Mouse (Mus musculus) hindlimb bud, embryonic 11.5 days (tissue): ENCODE results near the gene Tcp11l2.

Experiments used
- DNase-seq: peaks from one replicate; pipeline ENCODE4 v3.0.0-alpha.2; 2012; ENCODE audit warnings: low read depth, low spot score; ENCODE audit errors: extremely low spot score

Gene Tcp11l2

DNA sequence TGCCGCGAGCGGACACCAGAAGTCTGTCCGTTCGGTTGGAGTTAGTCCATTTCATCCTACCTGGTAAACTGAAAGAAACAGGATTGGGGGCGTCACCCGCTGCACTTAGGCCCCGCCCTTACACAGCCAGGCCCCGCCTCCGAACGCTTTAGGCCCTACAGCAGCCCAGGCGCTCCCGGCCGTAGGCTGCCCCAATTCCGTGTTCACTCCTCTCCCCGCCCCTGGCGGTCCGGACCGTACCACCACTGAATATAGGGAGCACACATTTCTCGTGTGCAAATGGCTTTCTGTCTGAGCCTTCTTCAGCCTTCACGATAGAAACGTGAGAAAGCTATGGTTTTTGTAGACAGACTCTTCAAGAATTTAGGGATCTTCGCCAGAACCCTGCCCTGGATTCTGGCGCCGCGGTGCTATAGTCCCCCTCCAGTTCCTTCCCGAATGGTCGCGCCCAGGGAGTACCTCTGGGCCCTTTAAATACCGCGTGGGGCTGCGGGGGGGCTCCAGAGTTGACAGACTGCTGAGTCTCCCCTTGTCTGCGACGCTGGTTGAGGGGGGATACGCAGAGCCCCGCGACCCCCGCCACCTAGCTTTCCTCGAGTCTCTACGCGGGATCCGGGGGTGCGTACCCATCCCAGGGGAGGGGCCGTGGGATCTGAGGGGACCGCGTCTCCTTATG is at the start of gene Tcp11l2:
TSS of gene Tcp11l2 (plus strand) at position 232 of the 676 bp plus-strand sequence.
- peak; percentile 77 for DNase-seq

DNA sequence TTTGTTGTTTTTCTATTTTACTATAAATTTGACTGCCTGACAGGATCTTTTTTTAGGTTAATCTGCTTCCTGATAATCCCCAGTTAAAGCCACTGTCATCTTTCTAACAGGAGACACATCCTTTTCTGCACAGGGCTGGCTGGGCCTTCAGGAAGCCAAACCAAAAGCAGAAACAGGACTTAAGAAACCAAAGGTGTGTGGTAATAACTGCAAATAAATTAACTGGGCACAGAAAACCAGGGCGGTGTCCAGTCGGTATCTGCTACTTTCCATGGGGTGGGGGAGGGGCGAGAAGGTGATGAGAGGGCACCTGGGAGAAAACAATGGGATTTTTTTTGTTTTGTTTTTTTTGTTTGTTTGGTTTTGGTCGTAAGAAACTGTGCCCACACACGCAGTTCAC is 49.4 kb upstream of the Tcp11l2 start:
- no peak for DNase-seq

DNA sequence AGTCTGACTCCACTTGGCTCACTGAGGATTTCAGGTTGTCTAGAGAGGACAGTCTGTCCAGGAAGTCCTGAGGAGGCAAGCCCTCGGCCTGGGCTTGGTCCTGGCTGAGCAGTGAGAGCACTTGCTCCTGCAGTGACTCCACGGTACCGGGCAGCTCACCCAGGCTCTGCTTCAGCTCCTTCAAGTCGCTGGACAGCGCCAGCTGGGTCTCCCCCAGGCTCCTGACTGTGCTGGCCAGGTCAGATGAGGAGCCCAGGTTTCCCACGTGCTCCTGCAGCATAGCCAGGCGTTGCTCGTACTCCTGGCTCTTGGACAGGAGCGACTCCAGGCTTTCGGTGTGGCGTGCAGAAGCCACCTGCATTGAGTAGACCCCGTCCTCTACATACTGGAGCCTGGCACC is 48.8 kb upstream of the Tcp11l2 start:
- DNase-seq = no peak

DNA sequence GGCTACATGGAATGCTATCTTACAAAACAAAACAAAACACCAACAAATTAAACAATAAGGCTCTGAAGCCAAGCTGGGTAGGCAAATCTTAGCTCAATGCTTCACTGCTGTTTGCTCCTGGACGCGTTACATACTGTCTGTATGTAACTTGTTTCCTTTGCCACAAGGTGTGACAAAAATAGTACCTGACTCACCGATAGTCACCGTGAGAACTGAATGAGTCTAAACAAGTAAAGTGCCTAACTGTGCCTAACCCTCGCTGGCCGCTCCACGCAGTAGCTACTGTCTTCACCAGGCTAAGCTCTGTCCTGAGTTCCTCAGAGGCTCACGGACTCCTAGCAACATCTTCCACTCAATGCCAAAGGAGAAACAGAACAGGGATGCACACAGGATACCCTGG is 46.0 kb upstream of the Tcp11l2 start:
- DNase-seq = no peak

DNA sequence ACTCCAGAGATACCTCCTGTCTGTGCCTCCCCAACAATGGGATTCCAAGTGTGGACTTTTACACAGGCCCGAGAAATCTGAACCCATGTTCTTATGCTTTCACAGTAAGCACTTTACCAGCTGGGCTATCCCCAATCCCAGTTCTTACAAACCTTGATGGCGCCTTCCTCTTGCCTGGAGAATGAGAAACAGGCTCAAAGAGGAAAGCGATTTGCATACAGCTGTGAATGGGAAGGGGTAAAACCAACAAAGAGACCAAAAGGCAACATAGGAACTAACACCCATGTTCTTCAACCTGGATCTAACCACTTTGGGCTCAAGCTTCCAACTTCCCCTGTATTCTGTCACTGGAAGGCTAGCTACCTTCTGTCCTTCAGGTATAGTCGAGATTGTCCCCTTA is 44.9 kb upstream of the Tcp11l2 start:
- no peak for DNase-seq

DNA sequence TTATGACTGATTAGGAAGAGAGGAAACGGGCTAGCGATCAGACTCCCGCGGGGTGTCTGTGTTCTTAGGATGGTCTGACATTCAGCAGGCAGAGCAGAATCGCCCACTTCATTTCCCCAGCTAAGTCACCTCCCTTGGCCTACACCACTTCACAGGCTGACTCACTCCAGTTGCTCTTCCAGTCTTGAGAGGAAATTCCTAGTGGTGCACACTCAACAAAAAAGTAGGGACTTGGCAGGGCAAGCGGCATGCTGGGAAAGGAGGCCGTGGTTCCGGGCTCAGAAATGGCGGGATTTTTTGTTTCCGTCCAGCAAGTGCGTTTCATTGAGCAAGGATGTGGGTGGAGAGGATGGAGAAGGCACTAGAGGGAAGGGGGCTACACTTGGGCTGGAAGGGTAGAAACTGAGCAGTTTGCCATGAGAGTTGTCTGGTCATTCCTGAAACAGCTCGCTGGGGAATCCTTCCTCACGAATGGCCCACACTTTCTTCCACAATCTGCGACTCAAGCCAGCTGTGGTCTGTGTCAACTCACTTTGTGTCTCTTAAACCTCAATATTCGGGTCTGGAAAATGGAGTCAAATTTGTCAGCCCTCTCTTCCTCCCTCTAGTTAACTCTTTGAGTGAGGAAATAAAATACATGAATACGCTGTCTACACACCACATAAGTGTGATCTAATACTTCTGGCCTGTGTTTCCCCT is 44.1 kb upstream of the Tcp11l2 start:
- no peak for DNase-seq

DNA sequence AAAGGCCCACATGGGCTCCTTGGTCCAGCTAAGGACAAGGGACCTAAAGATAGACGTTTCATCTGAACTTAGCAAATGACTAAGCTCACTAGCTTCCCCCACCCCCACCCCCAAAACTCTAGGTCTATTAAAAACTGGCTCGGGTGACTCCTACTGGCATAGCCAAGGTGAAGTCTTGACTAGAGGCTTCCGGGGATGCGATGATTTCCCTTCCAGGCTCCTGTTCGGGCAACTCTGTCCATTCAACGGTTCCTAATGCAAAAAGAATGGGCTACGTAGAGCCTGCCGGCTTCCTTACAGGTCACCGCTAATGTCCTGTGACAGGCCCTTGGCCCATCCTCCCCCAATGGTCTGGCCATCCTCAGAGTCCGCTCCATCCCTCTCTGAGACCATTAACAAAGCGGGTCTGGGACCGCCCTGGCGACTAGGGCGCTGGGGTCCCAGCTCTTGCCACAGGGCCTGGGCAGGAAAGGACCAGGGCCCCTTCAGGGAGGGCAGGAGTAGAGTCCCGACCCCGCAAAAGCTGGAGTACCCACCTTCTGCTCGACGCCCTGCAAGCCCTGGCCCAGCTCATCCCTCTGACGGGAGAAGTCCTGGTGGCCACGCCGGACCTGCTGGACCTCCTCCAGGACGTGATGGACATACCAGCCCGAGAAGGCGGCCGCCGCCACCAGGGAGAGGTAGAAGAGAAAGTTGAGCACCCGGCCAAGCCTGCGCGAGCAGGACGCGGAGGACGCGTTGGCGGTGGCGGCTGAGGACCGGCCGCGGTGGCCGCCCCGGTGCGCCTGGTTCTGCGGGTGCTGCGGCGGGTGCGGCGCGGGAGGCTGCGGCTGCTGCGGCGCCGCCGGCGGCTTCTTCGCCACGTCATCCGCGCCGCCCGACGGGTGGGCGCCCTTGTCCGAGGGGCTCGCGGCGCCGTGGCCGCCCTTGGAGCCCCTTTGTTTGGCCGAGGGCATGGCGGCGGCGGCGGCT is 43.2 kb upstream of the Tcp11l2 start:
- DNase-seq = no peak

DNA sequence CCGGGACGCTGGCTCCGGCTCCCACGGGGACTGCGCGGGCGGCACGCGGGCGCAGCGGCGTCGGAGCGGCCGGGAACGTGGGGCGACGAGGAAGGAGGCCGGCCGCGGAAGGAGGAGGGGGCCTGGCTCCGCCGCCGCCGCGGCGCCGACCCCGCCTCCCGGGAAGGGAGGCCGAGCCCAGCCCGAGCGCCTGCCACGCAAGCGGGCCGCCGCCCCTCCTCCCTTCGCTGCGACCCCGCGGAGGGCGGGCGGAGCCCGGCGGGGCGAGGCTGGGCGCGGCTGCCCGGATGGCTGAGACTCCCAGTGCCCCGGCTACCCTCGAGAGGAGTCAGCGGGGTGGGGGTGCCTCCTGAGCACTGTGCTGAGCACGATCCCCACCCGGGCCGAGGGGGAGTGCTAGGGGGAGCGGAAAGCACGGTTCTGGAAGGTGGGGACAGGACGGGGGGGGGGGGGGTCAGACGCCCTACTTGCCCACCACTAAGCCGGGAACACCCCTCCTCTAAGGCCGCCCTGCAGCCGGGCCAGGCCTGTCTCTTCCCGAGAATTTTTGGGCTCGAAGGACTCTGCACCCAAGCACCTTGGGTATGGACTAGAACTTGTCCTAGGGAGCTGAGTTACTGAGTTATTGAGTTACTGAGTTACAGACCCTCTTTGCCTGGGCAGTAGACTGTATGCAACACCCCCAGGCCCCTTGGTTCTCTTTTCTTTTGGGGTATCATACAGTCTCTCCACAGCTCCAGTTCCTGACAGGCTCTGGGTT is 42.3 kb upstream of the Tcp11l2 start, which contains the start of gene Ckap4:
TSS of gene Ckap4 (minus strand) at position 151 of the 760 bp plus-strand sequence.
- no peak for DNase-seq

DNA sequence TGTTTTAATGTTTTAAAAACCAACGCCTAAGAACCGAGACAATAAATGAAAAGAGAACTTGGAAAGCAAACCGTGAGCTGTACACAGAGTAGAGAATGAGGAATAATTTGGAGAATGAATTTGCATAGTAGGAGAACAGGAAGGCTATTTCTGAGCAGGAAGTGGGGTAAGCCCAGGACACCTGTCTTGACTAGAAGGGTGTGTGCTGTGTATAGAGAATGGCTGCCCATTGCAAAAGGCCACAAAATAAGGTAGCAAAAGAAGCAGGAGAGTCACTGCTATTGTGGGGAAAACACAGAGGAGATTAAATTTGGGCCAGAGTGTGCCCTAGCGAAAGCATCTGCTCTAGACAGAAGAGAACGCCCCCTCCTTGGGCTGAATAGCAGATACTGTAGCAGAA is 41.0 kb upstream of the Tcp11l2 start:
- DNase-seq = no peak

DNA sequence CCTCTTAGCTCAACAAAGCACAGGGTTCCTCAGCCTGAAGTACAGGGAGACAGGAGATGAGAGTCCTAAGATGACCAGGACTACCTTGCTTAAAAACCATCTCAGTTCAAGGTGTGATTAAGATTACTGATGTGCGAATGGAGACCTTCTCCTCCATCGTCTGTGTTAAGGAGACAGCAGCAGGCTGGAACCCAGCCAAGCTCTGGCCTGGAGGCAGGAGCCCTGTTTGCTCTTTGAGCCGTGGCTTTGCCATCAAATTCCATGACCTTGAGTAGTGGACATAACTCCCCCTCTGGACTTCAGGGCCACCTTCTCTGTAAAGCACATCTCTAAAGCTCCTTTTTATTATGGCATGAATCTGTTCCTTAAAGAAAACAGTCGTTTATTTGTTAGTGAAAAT is 40.6 kb upstream of the Tcp11l2 start:
- no peak for DNase-seq

DNA sequence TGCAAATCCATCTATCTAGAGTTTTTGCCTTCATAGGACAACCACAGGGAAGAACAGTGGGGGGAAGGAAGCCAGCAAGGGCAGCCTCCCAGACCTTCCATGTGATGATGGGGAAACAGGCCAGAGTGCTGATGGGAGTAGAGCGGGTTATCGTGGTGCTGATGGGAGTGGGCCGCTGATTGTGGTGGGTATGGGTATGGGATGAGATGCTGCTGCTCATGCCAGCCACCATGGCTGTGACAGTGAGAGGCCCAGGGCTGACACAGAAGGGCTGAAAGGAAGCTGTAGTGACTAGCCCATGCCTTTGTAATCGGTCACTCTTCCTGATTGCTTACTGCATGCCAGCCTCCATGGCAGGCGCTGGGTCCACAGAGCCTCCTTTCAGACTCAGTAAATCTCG is 36.8 kb upstream of the Tcp11l2 start:
- no peak for DNase-seq

DNA sequence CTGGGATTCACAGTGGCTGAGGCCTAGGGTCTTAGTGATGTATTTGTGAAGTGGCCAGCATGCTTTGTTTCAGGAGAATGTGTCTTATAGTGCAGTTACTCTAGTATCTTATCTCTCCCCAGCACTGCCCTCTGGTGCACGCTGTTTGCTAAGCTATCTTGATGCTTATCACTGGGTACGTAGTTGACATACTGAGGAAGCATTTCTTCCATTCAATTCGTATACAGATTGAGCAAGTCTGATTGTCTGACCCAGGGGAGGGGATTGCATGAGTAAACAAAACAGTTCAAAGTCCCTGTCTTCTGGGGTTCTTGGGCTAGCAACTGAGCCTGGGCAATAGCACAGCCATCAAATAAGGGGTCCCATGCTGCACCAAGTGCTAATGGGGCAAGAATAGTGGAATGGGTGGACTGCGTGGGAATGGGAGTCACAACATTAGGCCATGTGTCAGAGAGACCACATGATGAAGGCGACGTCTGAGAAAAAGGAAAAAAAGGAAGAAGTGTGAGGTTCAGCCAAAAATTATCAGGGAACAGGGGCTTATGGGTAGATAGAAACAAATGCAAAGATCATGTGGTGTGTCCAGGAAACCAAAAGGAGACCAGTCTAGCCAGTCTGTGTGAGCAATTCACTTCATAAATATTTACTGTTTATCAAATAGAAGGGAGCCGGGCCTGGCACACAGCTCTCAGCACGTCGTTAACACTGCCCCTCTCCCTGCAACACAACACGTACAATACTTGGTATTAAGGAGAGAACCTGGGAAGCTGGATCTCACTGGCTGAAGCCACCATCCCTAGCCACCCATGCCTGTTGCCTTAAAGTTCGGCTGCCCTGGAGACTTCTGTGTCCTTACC is 33.4 kb upstream of the Tcp11l2 start:
- no peak for DNase-seq

DNA sequence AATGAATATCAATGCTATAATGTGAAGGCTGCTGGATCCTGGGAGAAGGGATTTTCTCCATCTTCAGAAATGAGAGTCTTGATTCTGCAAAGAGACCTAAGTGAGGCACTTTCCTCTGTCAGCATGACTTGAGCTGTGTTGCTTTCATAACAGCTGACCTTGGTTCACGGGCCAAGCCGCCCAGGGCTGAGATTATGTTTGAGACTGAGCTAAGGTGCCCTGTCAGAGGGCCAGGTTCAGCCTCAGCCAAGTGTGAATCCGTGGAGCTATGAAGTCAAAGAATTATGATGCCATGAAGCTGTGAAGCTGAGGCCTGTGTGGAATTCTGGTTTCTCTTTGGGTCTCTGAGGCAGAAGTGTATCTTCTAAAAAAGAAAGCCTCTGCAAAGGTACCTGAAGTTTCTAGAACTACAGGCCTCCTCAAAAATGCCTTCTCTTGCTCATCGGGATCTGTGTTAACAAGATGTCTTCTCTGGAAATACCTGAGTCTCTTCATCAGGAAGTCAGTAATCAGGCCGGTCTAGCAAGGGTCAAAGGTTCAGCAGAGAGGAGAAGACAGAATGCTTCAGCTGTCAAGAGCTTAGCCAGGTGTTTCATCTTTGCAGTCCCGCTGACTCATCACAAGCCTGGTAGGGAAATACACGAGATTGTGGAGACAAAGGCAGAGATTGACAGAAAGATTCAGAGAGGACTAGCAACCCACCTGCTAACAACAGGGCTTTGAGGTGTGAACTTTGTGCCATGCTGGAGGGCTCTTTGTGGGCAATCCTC is 31.4 kb upstream of the Tcp11l2 start:
- DNase-seq = no peak

DNA sequence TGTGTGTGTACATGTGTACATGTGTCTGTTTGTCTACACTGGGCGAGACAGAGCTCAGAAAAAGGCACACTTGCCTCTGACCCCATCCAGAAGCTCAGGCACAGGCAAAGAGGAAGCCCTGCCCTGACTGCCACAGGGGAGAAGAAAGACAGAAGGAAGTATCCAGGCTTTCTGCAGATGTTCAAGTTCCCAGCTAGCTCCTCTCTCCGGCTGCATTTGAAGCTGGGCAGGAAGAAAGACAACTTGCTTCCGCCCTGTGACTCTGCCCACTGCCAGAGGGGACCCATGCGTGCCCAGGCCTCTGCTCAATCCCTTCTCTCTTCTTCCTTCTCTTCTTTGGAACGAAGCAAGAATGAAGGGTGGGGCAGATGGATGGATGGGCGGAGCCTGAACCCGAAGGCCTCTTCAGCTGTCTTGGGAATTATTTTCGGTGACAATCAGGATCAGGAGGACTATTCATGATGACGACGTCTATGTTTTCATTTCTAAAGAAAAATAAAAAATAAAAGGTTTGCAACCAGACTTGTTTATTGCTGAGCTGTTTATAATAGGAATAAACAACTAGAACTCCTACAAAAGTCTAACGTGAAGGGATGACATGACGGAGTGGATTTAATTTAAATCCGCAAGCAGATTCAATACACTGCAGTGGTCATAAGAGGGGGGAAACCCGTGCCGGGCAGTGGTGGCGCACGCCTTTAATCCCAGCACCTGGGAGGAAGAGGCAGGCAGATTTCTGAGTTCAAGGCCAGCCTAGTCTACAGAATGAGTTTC is 27.1 kb upstream of the Tcp11l2 start:
- no peak for DNase-seq

DNA sequence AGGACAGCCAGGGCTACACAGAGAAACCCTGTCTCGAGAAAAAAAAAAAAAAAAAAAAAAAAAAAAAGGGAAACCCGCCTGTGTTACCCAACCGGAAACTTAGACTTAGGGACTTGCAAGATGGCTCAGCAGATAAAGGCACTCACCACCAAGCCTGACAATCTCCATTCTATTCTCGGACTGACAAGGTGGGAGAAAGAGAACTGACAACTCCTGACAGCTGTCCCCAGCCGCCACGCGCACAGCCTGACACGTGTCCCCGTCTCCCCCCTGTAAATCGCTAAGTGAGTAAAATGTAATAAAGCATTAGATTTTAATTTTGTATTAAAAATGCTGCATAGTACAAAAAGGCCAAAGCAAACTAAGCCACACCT is 26.5 kb upstream of the Tcp11l2 start:
- no peak for DNase-seq

DNA sequence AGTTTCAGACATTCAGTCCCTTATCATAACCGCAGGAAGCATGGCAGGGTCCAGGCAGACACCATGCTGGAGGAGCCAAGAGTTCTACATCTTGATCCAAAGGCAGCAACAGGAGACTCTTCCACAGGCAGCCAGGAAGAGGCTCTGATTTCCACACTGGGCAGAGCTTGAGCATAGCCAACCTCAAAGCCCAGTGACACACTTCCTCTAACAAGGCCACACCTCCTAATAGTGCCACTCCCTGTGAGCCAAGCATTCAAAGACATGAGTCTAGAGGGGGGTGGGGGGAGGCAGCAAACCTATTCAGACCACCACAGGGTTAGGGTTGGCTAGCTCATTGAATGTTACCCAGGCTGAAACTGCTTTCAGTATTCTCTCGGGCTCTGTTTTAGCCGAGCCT is 24.6 kb upstream of the Tcp11l2 start:
- DNase-seq = no peak

DNA sequence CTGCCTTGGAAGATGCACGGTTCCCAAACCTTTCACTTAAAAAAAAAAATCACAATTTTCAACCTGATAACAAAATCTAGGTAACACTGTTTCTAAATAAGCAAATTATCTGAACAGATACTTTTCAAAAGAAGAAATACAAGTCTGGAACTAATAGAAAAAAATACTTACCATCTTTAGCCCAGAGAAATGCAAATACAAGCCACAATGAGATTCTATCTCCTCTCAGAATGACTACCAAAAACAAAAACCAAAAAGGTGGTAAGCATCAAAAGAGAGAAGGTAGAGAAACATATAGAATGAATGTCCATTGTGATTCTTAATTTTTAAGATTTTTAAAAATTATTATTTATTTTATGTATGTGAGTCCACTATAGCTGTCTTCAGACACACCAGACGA is 23.9 kb upstream of the Tcp11l2 start:
- DNase-seq = no peak

DNA sequence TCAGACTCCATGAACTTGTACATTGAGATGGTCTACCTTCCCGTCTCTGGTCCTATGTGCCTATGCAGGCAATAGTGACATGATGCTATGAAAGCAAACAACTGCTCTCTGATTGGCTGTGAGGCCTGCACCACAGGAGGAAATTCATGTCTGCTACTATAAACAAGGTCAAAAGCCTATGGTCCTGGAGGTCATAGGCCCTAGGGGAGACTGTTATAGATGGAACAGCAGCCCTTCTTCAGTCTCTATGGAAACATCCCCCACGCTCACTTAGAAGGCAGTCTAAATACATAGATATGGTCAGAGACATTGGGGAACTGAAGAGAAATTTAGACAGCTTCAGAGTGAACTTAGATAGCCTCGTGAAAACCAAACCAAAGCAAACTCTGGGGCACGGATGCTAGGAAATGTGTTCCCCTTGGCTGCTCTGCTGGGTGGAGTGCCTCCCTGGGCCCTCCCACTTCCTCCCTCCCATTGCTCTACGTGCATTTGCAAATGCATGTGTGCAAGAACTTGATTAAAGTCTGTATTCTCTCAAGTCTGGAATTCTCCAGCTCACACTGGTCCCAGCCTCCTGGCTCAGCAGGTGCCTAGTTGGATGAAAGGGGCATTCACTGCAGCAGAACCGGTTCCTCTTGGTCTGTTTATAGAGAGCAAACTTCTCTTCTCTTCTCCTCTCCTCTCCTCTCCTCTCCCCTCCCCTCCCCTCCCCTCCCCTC is 22.0 kb upstream of the Tcp11l2 start:
- no peak for DNase-seq
